Mouse (Mus musculus) ES-Bruce4 (cell line): ENCODE measurements around the gene Trmt61a.

Experiments used
- CTCF ChIP-seq: IDR thresholded peaks from one replicate; pipeline ENCODE4 v1.8.1; 2011; ENCODE audit warnings: low read depth, low read length
- EP300 ChIP-seq: IDR thresholded peaks from 2 replicates; pipeline ENCODE4 v1.6.1; 2011; ENCODE audit warnings: low read depth, low read length; ENCODE audit not compliant: insufficient read depth
- POLR2A ChIP-seq: IDR thresholded peaks from one replicate; pipeline ENCODE4 v1.8.1; 2011; ENCODE audit warnings: low read length; ENCODE audit not compliant: insufficient read depth

- TF ChIP-seq CTCF (no peak), POLR2A (no peak), EP300 (no peak)
Measured at GRCm38 (mm10) chr12:111699542-111699941, 21.6 kb downstream of the Trmt61a start.
